Mouse (Mus musculus): ENCODE results near the gene Gal3st4. TPM values are rescaled to one million over a fixed set of nuclear protein-coding genes. Genes with fewer than 3 reads are reported as not detected.
"Not testable (repeated sequence)": the region's sequence is repeated elsewhere in the genome, so short reads cannot be mapped to it uniquely, and the experiment has no call there.

The Gal3st4 gene
- total RNA-seq, 2 experiments from 2014 or later = 2.5 to 3.5 TPM

DNA sequence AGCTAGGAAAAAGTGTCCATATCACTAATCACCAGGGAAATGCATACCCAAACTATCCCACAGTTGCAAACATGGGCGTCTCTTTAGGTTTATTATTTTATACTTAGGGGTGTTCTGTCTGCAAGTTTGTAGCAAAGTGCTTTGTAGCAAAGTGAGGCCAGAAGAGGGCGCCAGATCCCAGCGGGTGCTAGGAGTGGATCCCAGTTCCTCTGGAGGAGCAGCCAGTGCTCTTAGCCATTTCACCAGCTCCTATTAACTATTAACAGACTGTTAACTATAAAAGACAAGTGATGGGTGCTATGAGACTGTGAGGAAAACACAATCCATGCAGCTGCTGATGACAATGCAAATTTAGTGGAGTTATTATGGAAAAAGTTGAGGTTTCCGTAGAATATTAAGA is 50.5 kb downstream of the Gal3st4 start:
- peak; percentile 87 to 93 for DNase-seq (ENCODE audit: low spot score in 2 of 2)

GRCm38 (mm10) chr5:138219864-138220263 is 52.8 kb downstream of the Gal3st4 start:
- DNase-seq (ENCODE audit: low spot score in 2 of 2) = no peak

- DNase-seq (ENCODE audit: low spot score in 2 of 2) = not testable (repeated sequence)
These were observed 56.0 kb downstream of the Gal3st4 start for GRCm38 (mm10) chr5:138216632-138217031.

Other genes with a start within 250 kb of the Gal3st4 start
- gene Smok3c, start 219.6 kb downstream of the Gal3st4 start, total RNA-seq (2021) = not detected
- gene Zkscan1, start 187.8 kb downstream of the Gal3st4 start, total RNA-seq (2021) = 10 to 100 TPM; 40.5 to 42.3 TPM
- 10 to 100 TPM; 17.2 to 17.4 TPM for gene Zscan21, start 155.9 kb downstream of the Gal3st4 start, total RNA-seq (2021)
- gene Zfp113, start 117.1 kb downstream of the Gal3st4 start, total RNA-seq (2021) = 10 to 100 TPM; 11.2 to 12.6 TPM
- 100 to 1,000 TPM; 142 to 146 TPM for gene Cops6, start 111.8 kb downstream of the Gal3st4 start, total RNA-seq (2021)
- 10 to 100 TPM; 19.9 to 22.1 TPM for gene Ap4m1, start 100.8 kb downstream of the Gal3st4 start, total RNA-seq (2021)
- gene Mcm7, start 100.4 kb downstream of the Gal3st4 start, total RNA-seq (2021) = 10 to 100 TPM; 14.0 to 15.7 TPM
- 10 to 100 TPM; 42.4 to 43.2 TPM for gene Taf6, start 85.4 kb downstream of the Gal3st4 start, total RNA-seq (2021)
- 10 to 100 TPM; 13.0 to 16.3 TPM for gene Cnpy4, start 85.4 kb downstream of the Gal3st4 start, total RNA-seq (2021)
- gene Mblac1, start 78.5 kb downstream of the Gal3st4 start, total RNA-seq (2021) = 1 to 10 TPM; 8.6 TPM
- under 1 TPM; 0.23 to 0.26 TPM for gene Nxpe5, start 46.9 kb downstream of the Gal3st4 start, total RNA-seq (2021)
- 10 to 100 TPM; 50.7 to 56.1 TPM for gene Lamtor4, start 17.4 kb downstream of the Gal3st4 start, total RNA-seq (2021)
- gene BC037034, start 8.8 kb downstream of the Gal3st4 start, total RNA-seq (2021) = 10 to 100 TPM; 61.4 to 71.1 TPM
- not detected for gene Gm43720, start 7.1 kb upstream of the Gal3st4 start, total RNA-seq (2021)
- 1 to 10 TPM in 1 of 2 experiments, under 1 TPM in 1; 0.95 to 1.2 TPM for gene Gpc2, start 7.2 kb upstream of the Gal3st4 start, total RNA-seq (2021)
- 1 to 10 TPM in 1 of 2 experiments, under 1 TPM in 1; 0.37 to 1.3 TPM for gene Stag3, start 7.4 kb upstream of the Gal3st4 start, total RNA-seq (2021)
- under 1 TPM in 1 of 2 experiments, not detected in 1; 0.42 TPM for gene Pvrig, start 69.1 kb upstream of the Gal3st4 start, total RNA-seq (2021)
- 10 to 100 TPM; 21.2 to 22.1 TPM for gene Zfp157, start 168.6 kb upstream of the Gal3st4 start, total RNA-seq (2021)

Data from left cerebral cortex, adult 18-20 months (tissue).